Mouse (Mus musculus): ENCODE measurements around the gene Muc3. TPM values are rescaled to one million over a fixed set of nuclear protein-coding genes. Genes with fewer than 3 reads are reported as not detected.
"Not testable (repeated sequence)": the region's sequence is repeated elsewhere in the genome, so short reads cannot be mapped to it uniquely, and the experiment has no call there.

Gene Muc3
- polyA plus RNA-seq, 1 experiment from 2014 or later: not detected

GRCm38 (mm10) chr5:137152623-137153022 is 3.5 kb upstream of the Muc3 start:
- Histone ChIP-seq H3K4me3 (ENCODE audit: inconsistent target) (no peak overlapping the region), H3K27ac (no peak overlapping the region), H3K36me3 (ENCODE audit: inconsistent target) (no peaks in the 10 kb centered on the region), H3K79me2 (ENCODE audit: inconsistent target) (no peaks in the 10 kb centered on the region)
- 57% methylated on average over 2 of the region's 2 CpGs for WGBS (ENCODE audit: missing documents)

GRCm38 (mm10) chr5:137140836-137141235 is 8.3 kb downstream of the Muc3 start:
- Histone ChIP-seq H3K4me3 (ENCODE audit: inconsistent target) (no peak overlapping the region), H3K36me3 (ENCODE audit: inconsistent target) (no peaks in the 10 kb centered on the region), H3K27ac (no peak overlapping the region), H3K79me2 (ENCODE audit: inconsistent target) (no peaks in the 10 kb centered on the region)
- 43% methylated on average over 3 of the region's 3 CpGs for WGBS (ENCODE audit: missing documents)

GRCm38 (mm10) chr5:137138977-137139376 is 10.1 kb downstream of the Muc3 start:
- no peak overlapping the region for H3K27ac ChIP-seq
- H3K36me3 ChIP-seq (ENCODE audit: inconsistent target): no peaks in the 10 kb centered on the region
- no peaks in the 10 kb centered on the region for H3K79me2 ChIP-seq (ENCODE audit: inconsistent target)
- 82% methylated on average over 9 of the region's 10 CpGs for WGBS (ENCODE audit: missing documents)
- no peak overlapping the region for H3K4me3 ChIP-seq (ENCODE audit: inconsistent target)

GRCm38 (mm10) chr5:137134959-137135358 is 14.2 kb downstream of the Muc3 start:
- WGBS (ENCODE audit: missing documents): 40% methylated on average over 11 of the region's 11 CpGs
- Histone ChIP-seq H3K79me2 (ENCODE audit: inconsistent target) (no peaks in the 10 kb centered on the region), H3K4me3 (ENCODE audit: inconsistent target) (no peak overlapping the region), H3K27ac (no peak overlapping the region), H3K36me3 (ENCODE audit: inconsistent target) (no peaks in the 10 kb centered on the region)

- no peak overlapping the region for H3K27ac ChIP-seq
- H3K4me3 ChIP-seq (ENCODE audit: inconsistent target): no peak overlapping the region
- H3K36me3 ChIP-seq (ENCODE audit: inconsistent target): no peaks in the 10 kb centered on the region
- WGBS (ENCODE audit: missing documents): 0% methylated on average over 3 of the region's 3 CpGs
- H3K79me2 ChIP-seq (ENCODE audit: inconsistent target): no peaks in the 10 kb centered on the region
Observed at GRCm38 (mm10) chr5:137131490-137131889, 17.6 kb downstream of the Muc3 start.

GRCm38 (mm10) chr5:137129281-137129680 is 19.8 kb downstream of the Muc3 start:
- WGBS (ENCODE audit: missing documents): 51% methylated on average over 5 of the region's 5 CpGs
- H3K79me2 ChIP-seq (ENCODE audit: inconsistent target): no peaks in the 10 kb centered on the region
- H3K27ac ChIP-seq: no peak overlapping the region
- no peak overlapping the region for H3K4me3 ChIP-seq (ENCODE audit: inconsistent target)
- no peaks in the 10 kb centered on the region for H3K36me3 ChIP-seq (ENCODE audit: inconsistent target)

GRCm38 (mm10) chr5:137123516-137123915 is 25.6 kb downstream of the Muc3 start:
- 98% methylated on average over 3 of the region's 4 CpGs for WGBS (ENCODE audit: missing documents)
- H3K79me2 ChIP-seq (ENCODE audit: inconsistent target): no peaks in the 10 kb centered on the region
- no peak overlapping the region for H3K27ac ChIP-seq
- H3K4me3 ChIP-seq (ENCODE audit: inconsistent target): no peak overlapping the region
- H3K36me3 ChIP-seq (ENCODE audit: inconsistent target): no peaks in the 10 kb centered on the region

- Histone ChIP-seq H3K4me3 (ENCODE audit: inconsistent target) (no peak overlapping the region), H3K79me2 (ENCODE audit: inconsistent target) (no peaks in the 10 kb centered on the region), H3K27ac (no peak overlapping the region), H3K36me3 (ENCODE audit: inconsistent target) (no peaks in the 10 kb centered on the region)
- 29% methylated on average over 14 of the region's 14 CpGs for WGBS (ENCODE audit: missing documents)
Observed at GRCm38 (mm10) chr5:137122686-137123193, 26.4 kb downstream of the Muc3 start.

- 73% methylated on average over 4 of the region's 4 CpGs for WGBS (ENCODE audit: missing documents)
- no peak overlapping the region for H3K27ac ChIP-seq
- no peak overlapping the region for H3K4me3 ChIP-seq (ENCODE audit: inconsistent target)
- no peaks in the 10 kb centered on the region for H3K79me2 ChIP-seq (ENCODE audit: inconsistent target)
- no peaks in the 10 kb centered on the region for H3K36me3 ChIP-seq (ENCODE audit: inconsistent target)
Observed at GRCm38 (mm10) chr5:137121280-137121679, 27.8 kb downstream of the Muc3 start.

- peaks cover 10% of the 10 kb centered on the region; the same call in 1 of the 2 replicates for H3K36me3 ChIP-seq (ENCODE audit: inconsistent target)
- WGBS (ENCODE audit: missing documents): 97% methylated on average over 4 of the region's 4 CpGs
- no peak overlapping the region for H3K27ac ChIP-seq
Observed at GRCm38 (mm10) chr5:137118878-137119277, 30.2 kb downstream of the Muc3 start.

GRCm38 (mm10) chr5:137117994-137118393 is 31.1 kb downstream of the Muc3 start:
- H3K4me3 ChIP-seq (ENCODE audit: inconsistent target); H3K27ac ChIP-seq: not testable (repeated sequence)
- Histone ChIP-seq H3K79me2 (ENCODE audit: inconsistent target) (peaks cover 29% of the 10 kb centered on the region), H3K36me3 (ENCODE audit: inconsistent target) (peaks cover 19% of the 10 kb centered on the region)
- WGBS (ENCODE audit: missing documents): 88% methylated on average over 2 of the region's 3 CpGs

More at GRCm38 (mm10) chr5:137118878-137119277, 30.2 kb downstream of the Muc3 start:
- Histone ChIP-seq H3K4me3 (ENCODE audit: inconsistent target) (no peak overlapping the region), H3K79me2 (ENCODE audit: inconsistent target) (peaks cover 20% of the 10 kb centered on the region)

- Histone ChIP-seq H3K79me2 (ENCODE audit: inconsistent target) (peaks cover 35% of the 10 kb centered on the region), H3K36me3 (ENCODE audit: inconsistent target) (peaks cover 25% of the 10 kb centered on the region), H3K4me3 (ENCODE audit: inconsistent target) (no peak overlapping the region), H3K27ac (no peak overlapping the region)
- WGBS (ENCODE audit: missing documents): 90% methylated on average over 2 of the region's 2 CpGs
Observed at GRCm38 (mm10) chr5:137116987-137117386, 32.1 kb downstream of the Muc3 start.

- WGBS (ENCODE audit: missing documents): 11% methylated on average over 29 of the region's 29 CpGs
- Histone ChIP-seq H3K27ac (peak within 1 kb of the TSS; percentile 93), H3K4me3 (ENCODE audit: inconsistent target) (peak within 1 kb of the TSS; percentile 88), H3K79me2 (ENCODE audit: inconsistent target) (peaks cover 35% of the 10 kb centered on the region), H3K36me3 (ENCODE audit: inconsistent target) (peaks cover 34% of the 10 kb centered on the region)
Observed at GRCm38 (mm10) chr5:137115866-137116847, 33.0 kb downstream of the Muc3 start, which contains the start of gene Trim56. Gene Trim56 (minus strand): TSS chr5:137116209.

- peaks cover 35% of the 10 kb centered on the region for H3K79me2 ChIP-seq (ENCODE audit: inconsistent target)
- H3K36me3 ChIP-seq (ENCODE audit: inconsistent target): peaks cover 43% of the 10 kb centered on the region
- WGBS (ENCODE audit: missing documents): 65% methylated on average over 9 of the region's 9 CpGs
- H3K27ac ChIP-seq: peak overlapping the region; percentile 93
- H3K4me3 ChIP-seq (ENCODE audit: inconsistent target): peak overlapping the region; percentile 88
Observed at GRCm38 (mm10) chr5:137114891-137115561, 34.1 kb downstream of the Muc3 start.

All from macrophage (primary cell).